In genomic region chr1:88800411-88800810, GRCm38 (mm10) we compare ENCODE assay signal across 10 mouse cellular contexts.
DNase-seq lines count a peak whose midpoint lies in the region; ATAC-seq and TF ChIP-seq lines count a peak whose summit lies in the region.
"Had no signal": no experiment of that assay in that cellular context is flagged by ENCODE, and none has a peak within 500 bp of the region (broad histone marks: within the 10 kb centered on the region; RNA-seq: fewer than 3 reads in every experiment).

No protein-coding gene starts in this region.

- DNase-seq in ES-E14 (ENCODE audit: low read depth, low spot score) = peak; percentile 42
- peak; percentile 33 for DNase-seq in kidney, adult 9 months
- peak; percentile 70 for DNase-seq in lung, postnatal 0 days (ENCODE audit: low spot score)
- DNase-seq in frontal cortex, postnatal 10 days (ENCODE audit: low spot score in 2 of 2) = no peak
- DNase-seq in thymus, postnatal 0 days (ENCODE audit: low spot score) = no peak
- DNase-seq in left cerebral cortex, postnatal 14 days (ENCODE audit: low spot score in 2 of 2) = no peak
- DNase-seq: adrenal gland, postnatal 14 days; gastrocnemius, postnatal 10 days had no signal

- TF ChIP-seq EP300 in lung, postnatal 0 days (IDR thresholded peaks at IDR 0.05) = no peak; the same call in 1 of the 2 replicates

- H3K4me1 ChIP-seq in heart, embryonic 15.5 days (replicated peaks) = peaks cover 14% of the 10 kb centered on the region
- H3K4me1 ChIP-seq in heart, embryonic 11.5 days (ENCODE audit: control insufficient read depth, insufficient read depth, low read length) = no peaks in the 10 kb centered on the region
- H3K4me1 ChIP-seq in ES-E14 (ENCODE audit: control insufficient read depth in 2 of 2, insufficient read depth in 2 of 2, low read length in 2 of 2, poor library complexity in 1 of 2) = peaks cover 9 to 15% of the 10 kb centered on the region in 2 experiments
- no peaks in the 10 kb centered on the region for H3K4me1 ChIP-seq in lung, postnatal 0 days (ENCODE audit: insufficient read depth, low read depth, low read length)

- no peak overlapping the region for H3K9ac ChIP-seq in heart, embryonic 15.5 days
- no peak overlapping the region for H3K9ac ChIP-seq in heart, embryonic 11.5 days (ENCODE audit: low read depth, low read length)
- no peak overlapping the region for H3K9ac ChIP-seq in ES-E14 (ENCODE audit: insufficient read depth, low read depth, low read length, poor library complexity, severe bottlenecking)
- no peak overlapping the region for H3K9ac ChIP-seq in lung, postnatal 0 days (replicated peaks; ENCODE audit: low read depth)

- WGBS in heart, embryonic 15.5 days = 32% methylated on average over 5 of the region's 5 CpGs
- 39% methylated on average over 5 of the region's 5 CpGs for WGBS in heart, embryonic 11.5 days (ENCODE audit: insufficient replicate concordance)
- WGBS in lung, postnatal 0 days = 33% methylated on average over 5 of the region's 5 CpGs

- no peak for TF ChIP-seq CTCF in lung, postnatal 0 days (IDR thresholded peaks at IDR 0.05)

- in situ Hi-C loops in ES-E14 (cut with MboI; ENCODE audit: low sequenced_read_pairs in 2 of 2, unreplicated experiment in 2 of 2) = no loop called here

- no peaks in the 10 kb centered on the region for H3K9me3 ChIP-seq in heart, embryonic 15.5 days (replicated peaks)
- H3K9me3 ChIP-seq in heart, embryonic 11.5 days (replicated peaks; ENCODE audit: control insufficient read depth, low read length) = no peaks in the 10 kb centered on the region
- peaks cover 3% of the 10 kb centered on the region; the same call in 1 of the 2 replicates for H3K9me3 ChIP-seq in ES-E14 (ENCODE audit: control insufficient read depth, insufficient read depth, low read depth, low read length)
- H3K9me3 ChIP-seq in lung, postnatal 0 days (ENCODE audit: low read length) = no peaks in the 10 kb centered on the region

- H3K36me3 ChIP-seq in heart, embryonic 15.5 days = no peaks in the 10 kb centered on the region
- no peaks in the 10 kb centered on the region for H3K36me3 ChIP-seq in heart, embryonic 11.5 days (ENCODE audit: control insufficient read depth, insufficient read depth, low read length)
- H3K36me3 ChIP-seq in ES-E14 (ENCODE audit: control insufficient read depth, insufficient read depth, low read length, poor library complexity, severe bottlenecking) = no peaks in the 10 kb centered on the region
- no peaks in the 10 kb centered on the region for H3K36me3 ChIP-seq in lung, postnatal 0 days (ENCODE audit: insufficient read depth, low read length)

- H3K4me2 ChIP-seq in heart, embryonic 15.5 days = no peak overlapping the region
- no peak overlapping the region for H3K4me2 ChIP-seq in heart, embryonic 11.5 days
- H3K4me2 ChIP-seq in lung, postnatal 0 days (replicated peaks; ENCODE audit: low read depth, low read length) = no peak overlapping the region

- 0 out of 2 replicates have a peak overlapping the region, but pooled peaks have one; percentile 12 for H3K27ac ChIP-seq in heart, embryonic 15.5 days
- no peak overlapping the region for H3K27ac ChIP-seq in heart, embryonic 11.5 days (ENCODE audit: low read depth, low read length)
- H3K27ac ChIP-seq in ES-E14 (ENCODE audit: insufficient read depth, low read depth, low read length, poor library complexity, severe bottlenecking) = peak overlapping the region; percentile 83; the same call in 1 of the 2 replicates
- peak overlapping the region; percentile 34; the same call in 1 of the 2 replicates for H3K27ac ChIP-seq in lung, postnatal 0 days (ENCODE audit: low read length)

- no peak overlapping the region for H3K4me3 ChIP-seq in heart, embryonic 15.5 days
- H3K4me3 ChIP-seq in heart, embryonic 11.5 days (ENCODE audit: low read depth, low read length) = no peak overlapping the region
- 0 out of 4 replicates have a peak overlapping the region, but pooled peaks of 1 of the 2 experiments have one; percentile 10 for H3K4me3 ChIP-seq in ES-E14 (ENCODE audit: insufficient read depth in 1 of 2, low read depth in 1 of 2, low read length in 2 of 2, poor library complexity in 1 of 2, severe bottlenecking in 1 of 2)
- H3K4me3 ChIP-seq in lung, postnatal 0 days (ENCODE audit: low read depth, low read length) = no peak overlapping the region

- intact Hi-C loops in left cerebral cortex, postnatal 14 days (cut with DNase I) = no loop called here

- ATAC-seq in heart, embryonic 15.5 days (replicated peaks; ENCODE audit: insufficient number of reproducible peaks, insufficient read depth, low FRiP score, low read depth) = 0 out of 2 replicates have a peak, but pooled peaks have one; percentile 22
- no peak for ATAC-seq in heart, embryonic 11.5 days (replicated peaks; ENCODE audit: insufficient number of reproducible peaks, low FRiP score, low TSS enrichment)
- ATAC-seq in lung, postnatal 0 days = peak; percentile 97

- H3K27me3 ChIP-seq in heart, embryonic 15.5 days = no peaks in the 10 kb centered on the region
- H3K27me3 ChIP-seq in heart, embryonic 11.5 days (ENCODE audit: control insufficient read depth, insufficient read depth, low read length) = no peaks in the 10 kb centered on the region
- H3K27me3 ChIP-seq in lung, postnatal 0 days (replicated peaks; ENCODE audit: insufficient read depth, low read length) = no peaks in the 10 kb centered on the region

TF ChIP-seq in ES-E14, 5 proteins besides CTCF, POLR2A, EP300 and RAD21:
- TF ChIP-seq ZNF384 (IDR thresholded peaks at IDR 0.05; ENCODE audit: low read depth, low read length) (no peak), ZC3H11A (IDR thresholded peaks at IDR 0.05; ENCODE audit: borderline replicate concordance, low read depth, low read length) (no peak), HCFC1 (IDR thresholded peaks at IDR 0.05; ENCODE audit: borderline replicate concordance, insufficient read depth, low read length) (no peak), MAFK (IDR thresholded peaks at IDR 0.05; ENCODE audit: insufficient read depth, low read depth, low read length) (no peak), CHD2 (IDR thresholded peaks at IDR 0.05; ENCODE audit: low read depth, low read length) (no peak)
TF ChIP-seq in ES-E14: peak in this region for 0.

Comparison
In these comparisons a context has a peak if more than half of its experiments do, and no peak if none do; other contexts are left out.
1. DNase-seq: peak in ES-E14 (single experiment), kidney, adult 9 months (single experiment) and lung, postnatal 0 days (single experiment); none in frontal cortex, postnatal 10 days (0 of 2), thymus, postnatal 0 days (single experiment) and left cerebral cortex, postnatal 14 days (0 of 2).